Comparison of ENCODE assay signal across 25 mouse cellular contexts in genomic region chr4:120955586-120955985, GRCm38 (mm10). TPM values are rescaled to one million over a fixed set of nuclear protein-coding genes. Genes with fewer than 3 reads are reported as not detected.
DNase-seq lines count a peak whose midpoint lies in the region; ATAC-seq and TF ChIP-seq lines count a peak whose summit lies in the region.
"Had no signal": no experiment of that assay in that cellular context is flagged by ENCODE, and none has a peak within 500 bp of the region (broad histone marks: within the 10 kb centered on the region; RNA-seq: fewer than 3 reads in every experiment).

No protein-coding gene starts in this region.

- DNase-seq in lung, postnatal 36 days: peak; percentile 16
- no peak for DNase-seq in lung, adult 2 months
- DNase-seq in natural killer cell, adult 2 months (ENCODE audit: low spot score in 2 of 2): no peak
- no peak for DNase-seq in spleen, adult 18-20 months
- no peak for DNase-seq in layer of hippocampus, adult 9-11 months
- DNase-seq: adrenal gland, adult 8-10 months; adrenal gland, postnatal 14 days; adrenal gland, postnatal 36 days; cerebellum, adult 11-12 months; cerebellum, adult 2 months; cerebellum, adult 9-10 months; cerebellum, postnatal 10 days; cerebellum, postnatal 25 days had no signal

- 97% methylated on average over 1 of the region's 1 CpGs for WGBS in lung, adult 2 months

- 0 out of 2 replicates have a peak, but pooled peaks have one; percentile 21 for ATAC-seq in granulocyte monocyte progenitor cell, adult 5-6 weeks (replicated peaks; ENCODE audit: poor library complexity, severe bottlenecking)
- peak; percentile 32; the same call in 1 of the 2 replicates for ATAC-seq in monocyte, adult 5-6 weeks (replicated peaks; ENCODE audit: insufficient number of reproducible peaks, low FRiP score, low TSS enrichment, poor library complexity, severe bottlenecking)
- ATAC-seq: activated CD4-positive, CD25-positive, alpha-beta regulatory T cell, adult 4 months; CD4-positive, CD25-positive, alpha-beta regulatory T cell, adult 4 months; forebrain, embryonic 14.5 days; forebrain, embryonic 16.5 days; Patski had no signal

- H3K4me3 ChIP-seq in lung, adult 2 months (replicated peaks; ENCODE audit: extremely low read depth, low read depth, low read length): no peak overlapping the region
- H3K4me3 ChIP-seq: embryonic facial prominence, embryonic 13.5 days; embryonic facial prominence, embryonic 15.5 days; erythroblast, embryonic 14.5 days; forebrain, embryonic 10.5 days; forebrain, embryonic 12.5 days had no signal

- no peak for TF ChIP-seq POLR2A in lung, adult 2 months (IDR thresholded peaks at IDR 0.05; ENCODE audit: borderline replicate concordance, extremely low read depth, low read depth, low read length)

- peaks cover 2% of the 10 kb centered on the region; the same call in 1 of the 2 replicates for H3K4me1 ChIP-seq in lung, adult 2 months (ENCODE audit: control insufficient read depth, insufficient read depth, low read length)

- TF ChIP-seq CTCF in lung, adult 2 months (IDR thresholded peaks at IDR 0.05; ENCODE audit: insufficient read depth, low read length): no peak

RNA-seq across cellular contexts. Expression of gene Zfp69, which starts 4.1 kb away (rescaled TPM):
- 3.5 and 4.3 TPM in 2 replicates for polyA plus RNA-seq in lung, adult 2 months (2012; rRNA removed)
- 0.66 and 1.1 TPM in 2 replicates for total RNA-seq in granulocyte monocyte progenitor cell, adult 5-6 weeks (2014; fragmentation: Nextera tagmentation)
- total RNA-seq in granulocyte monocyte progenitor cell, adult 5-6 weeks (2017): 0.43 and 0.77 TPM in 2 replicates
- 2.9 to 7.0 TPM (median 5.2 TPM) in 3 replicates for total RNA-seq in monocyte, adult 5-6 weeks (2017)

RNA-seq across cellular contexts. Expression of gene Exo5, which starts 30.8 kb away (rescaled TPM):
- 3.3 and 5.4 TPM in 2 replicates for polyA plus RNA-seq in lung, adult 2 months (2012; rRNA removed)
- total RNA-seq in granulocyte monocyte progenitor cell, adult 5-6 weeks (2014; fragmentation: Nextera tagmentation): 15.4 and 17.6 TPM in 2 replicates
- 16.4 and 18.1 TPM in 2 replicates for total RNA-seq in granulocyte monocyte progenitor cell, adult 5-6 weeks (2017)
- total RNA-seq in monocyte, adult 5-6 weeks (2017): 6.7 to 14.7 TPM (median 12.3 TPM) in 3 replicates
